Mouse (Mus musculus) E14TG2a.4 (cell line): ENCODE measurements around the gene Pxmp4.

Experiments
- H3K27me3 ChIP-seq: 2 replicates; pipeline ENCODE4 v1.6.1; 2014; ENCODE audit warnings: low read length, control low read depth; ENCODE audit not compliant: insufficient read depth
- H3K36me3 ChIP-seq: 2 replicates; pipeline ENCODE4 v1.6.1; 2014; ENCODE audit warnings: low read length, control low read depth; ENCODE audit not compliant: insufficient read depth
- H3K4me1 ChIP-seq: replicated peaks from 2 replicates; pipeline ENCODE4 v1.6.1; 2014; ENCODE audit warnings: low read depth, low read length, control low read depth
- H3K4me3 ChIP-seq: replicated peaks from 2 replicates; pipeline ENCODE4 v1.5.1; 2014; ENCODE audit warnings: mild to moderate bottlenecking, low read length
- H3K9me3 ChIP-seq: 2 replicates; pipeline ENCODE4 v1.6.1; 2014; ENCODE audit warnings: low read length, control low read depth
- CTCF ChIP-seq: conservative IDR thresholded peaks from 2 replicates; pipeline ENCODE4 v1.5.1; 2014; ENCODE audit warnings: low read length
- NANOG ChIP-seq: IDR thresholded peaks from 2 replicates; pipeline ENCODE4 v1.6.1; 2014; ENCODE audit warnings: borderline replicate concordance, low read length, mixed read lengths
- POU5F1 ChIP-seq: IDR thresholded peaks from 2 replicates; pipeline ENCODE4 v1.6.1; 2014; ENCODE audit warnings: low read length, borderline replicate concordance

The Pxmp4 gene

GRCm38 (mm10) chr2:154565562-154565961, 37.9 kb downstream of the Pxmp4 start:
- TF ChIP-seq NANOG (no peak), POU5F1 (no peak), CTCF (no peak)
- Histone ChIP-seq H3K4me1 (peaks cover 73% of the 10 kb centered on the region), H3K36me3 (peaks cover 81% of the 10 kb centered on the region), H3K9me3 (no peaks in the 10 kb centered on the region), H3K4me3 (no peak overlapping the region), H3K27me3 (no peaks in the 10 kb centered on the region)

DNA sequence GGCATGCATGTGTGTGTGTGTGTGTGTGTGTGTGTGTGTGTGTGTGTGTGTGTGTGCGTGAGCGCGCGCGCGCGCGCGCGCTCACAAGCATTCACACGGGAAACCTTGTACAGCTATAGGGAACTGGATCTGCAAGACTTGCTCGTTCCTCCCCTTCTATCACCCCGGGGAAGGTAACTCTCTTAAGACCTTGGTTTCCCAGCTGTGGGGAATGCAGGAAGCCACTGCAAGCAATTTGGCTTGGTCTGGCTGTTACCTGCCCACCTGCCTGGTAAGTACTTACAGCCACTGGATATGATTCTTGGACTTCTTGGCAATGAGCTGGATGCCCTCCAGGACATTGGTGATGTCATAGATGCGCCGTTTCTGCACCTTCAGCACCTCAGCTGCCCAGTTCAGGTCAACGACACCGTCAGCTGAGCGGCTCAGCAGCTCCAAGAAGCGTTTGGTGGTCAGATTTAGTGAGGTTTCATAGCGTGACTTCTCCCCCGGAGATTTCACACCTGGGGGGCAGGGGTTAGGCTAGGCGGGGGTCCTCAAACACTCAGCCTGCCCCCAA, 39.8 kb downstream of the Pxmp4 start:
- H3K9me3 ChIP-seq, result no peaks in the 10 kb centered on the region
- TF ChIP-seq POU5F1 (no peak), NANOG (no peak), CTCF (no peak)
- H3K4me3 ChIP-seq, result peak overlapping the region; percentile 41; the same call in 1 of the 2 replicates
- H3K4me1 ChIP-seq, result peaks cover 81% of the 10 kb centered on the region
- H3K27me3 ChIP-seq, result no peaks in the 10 kb centered on the region
- peaks cover 94% of the 10 kb centered on the region for H3K36me3 ChIP-seq

DNA sequence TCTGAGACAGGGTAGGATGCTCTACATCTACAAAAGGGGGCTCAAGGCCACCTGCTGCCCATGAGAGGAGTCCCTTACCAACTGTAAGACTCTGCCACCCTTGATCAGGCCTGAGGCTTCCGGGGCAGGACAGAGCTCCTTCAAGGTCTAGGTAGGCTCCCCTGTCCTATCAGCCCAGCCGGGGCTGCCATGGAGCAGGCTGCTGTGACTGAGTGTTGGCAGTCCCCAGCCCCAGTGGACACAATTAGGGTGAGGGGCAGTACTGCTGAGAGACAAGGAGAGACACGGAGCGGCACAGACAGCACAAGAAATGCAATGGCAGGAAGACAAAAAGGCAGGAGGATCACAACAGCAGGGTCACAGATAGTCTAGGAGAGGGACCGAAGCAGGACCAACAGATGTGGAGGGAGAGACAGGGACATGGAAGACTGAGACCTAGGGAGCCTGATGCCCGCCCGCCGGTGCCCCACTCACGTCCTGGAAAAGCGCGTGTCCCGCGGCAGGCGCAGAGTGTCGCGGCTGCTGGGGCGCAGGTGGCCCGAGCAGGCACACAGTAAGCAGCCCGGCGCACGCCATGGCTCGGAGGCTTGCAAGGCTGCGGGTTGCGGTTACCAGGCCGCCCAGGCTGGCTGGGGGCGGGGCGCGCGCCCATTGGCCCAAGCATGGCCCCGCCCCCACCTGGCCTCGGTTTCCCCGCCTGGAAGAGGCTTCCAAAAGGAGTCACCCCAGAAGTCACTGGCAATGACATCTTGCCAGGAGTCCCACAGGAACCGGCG, 45.1 kb downstream of the Pxmp4 start, which contains the start of gene Necab3:
Gene Necab3 (minus strand): TSS at position 627 of the 776 bp plus-strand sequence.
- peaks cover 66% of the 10 kb centered on the region for H3K36me3 ChIP-seq
- peaks cover 2% of the 10 kb centered on the region for H3K27me3 ChIP-seq
- H3K4me3 ChIP-seq, result peak within 1 kb of the TSS; percentile 84
- no peak for TF ChIP-seq CTCF
- no peak for TF ChIP-seq NANOG
- no peak for TF ChIP-seq POU5F1
- H3K4me1 ChIP-seq, result peaks cover 68% of the 10 kb centered on the region
- no peaks in the 10 kb centered on the region for H3K9me3 ChIP-seq

GRCm38 (mm10) chr2:154557184-154557832, 46.2 kb downstream of the Pxmp4 start:
- Histone ChIP-seq H3K4me3 (peak overlapping the region; percentile 84; the same call in 1 of the 2 replicates), H3K4me1 (peaks cover 72% of the 10 kb centered on the region), H3K27me3 (peaks cover 14% of the 10 kb centered on the region), H3K9me3 (no peaks in the 10 kb centered on the region), H3K36me3 (peaks cover 61% of the 10 kb centered on the region)
- TF ChIP-seq CTCF (no peak), NANOG (no peak), POU5F1 (no peak)

DNA sequence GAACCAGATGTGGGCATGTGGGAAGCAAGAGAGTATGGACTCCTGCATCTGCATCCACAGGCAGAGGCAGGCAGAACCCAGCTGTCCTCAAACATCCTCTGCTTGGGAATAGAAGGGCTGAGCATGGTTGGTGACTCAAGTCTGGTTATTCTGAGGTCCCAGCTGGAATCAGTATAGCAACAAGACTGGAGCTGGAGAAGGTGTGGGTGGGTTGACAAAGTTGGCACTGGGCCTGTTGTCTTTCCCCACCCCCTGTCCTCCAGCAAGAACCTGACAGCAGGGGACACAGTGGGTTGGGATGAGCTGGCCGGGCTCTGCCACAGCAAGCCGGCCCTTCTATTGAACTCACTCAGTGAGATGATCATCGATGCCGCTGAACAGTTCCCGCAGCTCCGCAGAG, 48.3 kb downstream of the Pxmp4 start:
- TF ChIP-seq NANOG (no peak), CTCF (no peak), POU5F1 (no peak)
- peaks cover 34% of the 10 kb centered on the region for H3K27me3 ChIP-seq
- no peaks in the 10 kb centered on the region for H3K9me3 ChIP-seq
- no peak overlapping the region for H3K4me3 ChIP-seq
- H3K36me3 ChIP-seq, result peaks cover 40% of the 10 kb centered on the region
- peaks cover 77% of the 10 kb centered on the region for H3K4me1 ChIP-seq

DNA sequence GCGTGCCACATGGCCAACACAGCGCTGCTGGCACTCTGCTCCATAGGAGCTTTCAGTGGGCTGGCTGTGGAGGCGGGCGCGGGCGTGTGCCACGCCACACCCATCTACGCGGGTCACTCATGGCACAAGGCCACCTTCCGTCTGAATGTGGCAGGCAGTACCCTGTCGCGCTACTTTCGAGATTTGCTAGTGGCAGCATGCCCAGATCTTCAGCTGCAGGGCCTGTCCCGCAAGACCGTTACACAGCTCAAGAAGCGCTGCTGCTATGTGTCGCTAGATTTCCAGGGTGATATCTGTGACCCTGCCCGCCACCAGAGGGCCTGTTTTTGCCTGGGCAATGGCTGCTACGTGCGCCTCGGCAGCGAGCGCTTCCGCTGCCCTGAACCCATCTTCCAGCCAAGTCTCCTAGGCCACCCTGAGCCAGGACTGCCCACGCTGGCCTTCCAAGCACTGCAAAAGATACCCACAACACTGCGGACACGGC, 51.0 kb downstream of the Pxmp4 start:
- H3K36me3 ChIP-seq, result peaks cover 31% of the 10 kb centered on the region
- no peaks in the 10 kb centered on the region for H3K9me3 ChIP-seq
- H3K4me3 ChIP-seq, result peak overlapping the region; percentile 74
- H3K4me1 ChIP-seq, result peaks cover 68% of the 10 kb centered on the region
- H3K27me3 ChIP-seq, result peaks cover 55% of the 10 kb centered on the region
- TF ChIP-seq CTCF (peak; percentile 27), NANOG (no peak)

- H3K4me3 ChIP-seq, result peak overlapping the region; percentile 74
- no peaks in the 10 kb centered on the region for H3K9me3 ChIP-seq
- H3K36me3 ChIP-seq, result peaks cover 37% of the 10 kb centered on the region
- H3K4me1 ChIP-seq, result peaks cover 65% of the 10 kb centered on the region
- H3K27me3 ChIP-seq, result peaks cover 55% of the 10 kb centered on the region
- no peak for TF ChIP-seq POU5F1
These were observed 51.6 kb downstream of the Pxmp4 start for GRCm38 (mm10) chr2:154551927-154552326.

DNA sequence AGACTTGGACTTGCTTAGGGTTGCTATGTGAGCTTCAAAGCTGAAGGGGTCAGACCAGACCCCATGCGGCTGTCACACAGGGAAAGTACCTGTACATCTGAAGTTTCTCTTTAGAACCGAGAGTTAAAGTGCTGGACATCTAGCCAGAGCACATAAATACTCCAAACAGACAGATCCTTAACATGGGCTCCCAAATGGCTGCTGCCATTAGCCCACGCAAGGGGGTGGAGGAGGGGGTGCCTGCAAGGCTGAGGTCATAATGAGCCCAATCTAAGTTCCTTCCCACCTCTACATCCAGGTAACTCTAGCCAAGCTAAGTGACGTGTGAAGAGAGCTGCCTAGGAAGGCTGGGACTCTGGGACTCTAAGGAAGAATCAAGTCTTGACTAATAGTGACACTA, 52.0 kb downstream of the Pxmp4 start, which contains the start of gene Actl10:
Gene Actl10 (plus strand): TSS at position 301 of the 400 bp plus-strand sequence.
- H3K27me3 ChIP-seq, result peaks cover 55% of the 10 kb centered on the region
- peaks cover 66% of the 10 kb centered on the region for H3K4me1 ChIP-seq
- H3K36me3 ChIP-seq, result peaks cover 41% of the 10 kb centered on the region
- no peak for TF ChIP-seq POU5F1
- TF ChIP-seq CTCF, result no peak
- TF ChIP-seq NANOG, result no peak
- H3K9me3 ChIP-seq, result no peaks in the 10 kb centered on the region
- peak within 1 kb of the TSS; percentile 74 for H3K4me3 ChIP-seq
